Mouse (Mus musculus): ENCODE results near the gene 4930455H04Rik. TPM values are rescaled to one million over a fixed set of nuclear protein-coding genes. Genes with fewer than 3 reads are reported as not detected.

4930455H04Rik gene
- polyA plus RNA-seq (2012; rRNA removed): not detected in 2 replicates

DNA sequence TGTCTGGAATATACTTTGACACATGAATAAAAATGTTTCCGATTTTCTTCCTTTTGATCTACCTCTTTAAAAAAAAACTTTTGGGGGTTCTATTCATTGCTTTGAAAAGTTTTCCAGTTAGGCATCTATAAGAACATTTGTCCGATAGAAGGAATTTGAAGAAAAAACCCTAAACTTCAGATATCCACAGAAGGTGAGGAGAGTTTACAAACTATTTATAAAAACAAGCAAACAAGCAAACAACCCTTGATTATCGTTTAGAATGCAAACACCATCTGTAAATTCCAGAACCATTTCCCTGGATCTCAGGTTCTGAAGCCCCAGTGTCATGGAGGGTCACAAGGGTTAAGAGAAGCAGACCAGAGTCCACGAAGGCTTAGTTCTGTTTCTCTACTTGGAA lies at the start of gene 4930455H04Rik:
Gene 4930455H04Rik (plus strand): TSS at position 301 of the 400 bp plus-strand sequence.
- Histone ChIP-seq H3K4me1 (ENCODE audit: control insufficient read depth, insufficient read depth, low read length) (no peaks in the 10 kb centered on the region; the same call in 1 of the 2 replicates), H3K4me3 (ENCODE audit: insufficient read depth, low read length) (peak within 1 kb of the TSS; percentile 63), H3K27ac (ENCODE audit: insufficient read depth, low read length) (peak within 1 kb of the TSS; percentile 11)
- TF ChIP-seq POLR2A (IDR thresholded peaks at IDR 0.05; ENCODE audit: extremely low read depth, insufficient read depth, low read length) (no peak), CTCF (IDR thresholded peaks at IDR 0.05; ENCODE audit: extremely low read depth, insufficient read depth, low read length) (no peak)

DNA sequence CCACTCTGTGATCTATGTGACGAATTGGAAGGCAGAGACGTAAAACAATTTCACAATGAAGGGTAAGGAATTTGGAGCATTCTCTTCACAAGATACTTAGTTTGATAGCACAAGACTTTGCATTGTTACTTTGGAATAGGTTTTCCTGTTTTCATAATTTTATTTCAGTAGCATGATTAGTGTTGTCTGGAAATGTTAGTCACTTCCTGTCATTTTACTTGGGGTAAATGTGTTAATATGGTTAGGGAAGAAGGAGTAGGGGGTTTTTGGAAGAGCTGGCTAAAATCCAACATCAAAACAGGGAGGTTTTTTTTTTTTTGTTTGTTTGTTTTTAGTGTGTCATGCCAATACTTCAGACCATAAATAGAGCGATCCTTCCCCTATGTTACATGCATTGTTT lies 46.5 kb upstream of the 4930455H04Rik start:
- no peak overlapping the region for H3K27ac ChIP-seq (ENCODE audit: insufficient read depth, low read length)
- H3K4me1 ChIP-seq (ENCODE audit: control insufficient read depth, insufficient read depth, low read length): no peaks in the 10 kb centered on the region
- no peak overlapping the region for H3K4me3 ChIP-seq (ENCODE audit: insufficient read depth, low read length)
- TF ChIP-seq CTCF (IDR thresholded peaks at IDR 0.05; ENCODE audit: extremely low read depth, insufficient read depth, low read length) (no peak), POLR2A (IDR thresholded peaks at IDR 0.05; ENCODE audit: extremely low read depth, insufficient read depth, low read length) (no peak)

- TF ChIP-seq CTCF (IDR thresholded peaks at IDR 0.05; ENCODE audit: extremely low read depth, insufficient read depth, low read length): no peak
- TF ChIP-seq POLR2A (IDR thresholded peaks at IDR 0.05; ENCODE audit: extremely low read depth, insufficient read depth, low read length): no peak
- no peak overlapping the region for H3K4me3 ChIP-seq (ENCODE audit: insufficient read depth, low read length)
- no peaks in the 10 kb centered on the region for H3K4me1 ChIP-seq (ENCODE audit: control insufficient read depth, insufficient read depth, low read length)
- no peak overlapping the region for H3K27ac ChIP-seq (ENCODE audit: insufficient read depth, low read length)
Observed at GRCm38 (mm10) chr3:116923042-116923441, 45.0 kb upstream of the 4930455H04Rik start.

DNA sequence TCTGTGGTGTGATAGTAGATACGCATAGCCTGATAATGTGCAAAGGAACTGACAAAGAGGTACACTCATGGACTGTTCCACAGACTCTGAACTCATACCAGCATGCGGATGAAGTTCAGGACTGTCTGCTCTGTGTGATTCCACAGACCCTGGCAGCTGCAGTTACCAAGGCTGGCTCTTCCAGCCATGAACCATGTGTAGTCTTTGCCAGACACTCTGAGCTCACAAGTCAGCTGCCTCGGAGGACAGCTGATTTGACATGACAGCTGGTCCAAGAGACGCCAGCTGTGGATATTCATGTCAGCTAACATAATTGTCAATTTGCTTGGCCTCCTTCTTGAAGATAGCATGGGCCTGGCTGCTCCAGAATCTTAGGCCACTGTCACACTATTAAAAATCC lies 39.1 kb upstream of the 4930455H04Rik start:
- no peak for TF ChIP-seq CTCF (IDR thresholded peaks at IDR 0.05; ENCODE audit: extremely low read depth, insufficient read depth, low read length)
- TF ChIP-seq POLR2A (IDR thresholded peaks at IDR 0.05; ENCODE audit: extremely low read depth, insufficient read depth, low read length): no peak
- no peaks in the 10 kb centered on the region for H3K4me1 ChIP-seq (ENCODE audit: control insufficient read depth, insufficient read depth, low read length)
- no peak overlapping the region for H3K4me3 ChIP-seq (ENCODE audit: insufficient read depth, low read length)
- H3K27ac ChIP-seq (ENCODE audit: insufficient read depth, low read length): no peak overlapping the region

- TF ChIP-seq CTCF (IDR thresholded peaks at IDR 0.05; ENCODE audit: extremely low read depth, insufficient read depth, low read length) (no peak), POLR2A (IDR thresholded peaks at IDR 0.05; ENCODE audit: extremely low read depth, insufficient read depth, low read length) (no peak)
- Histone ChIP-seq H3K4me1 (ENCODE audit: control insufficient read depth, insufficient read depth, low read length) (no peaks in the 10 kb centered on the region), H3K27ac (ENCODE audit: insufficient read depth, low read length) (no peak overlapping the region), H3K4me3 (ENCODE audit: insufficient read depth, low read length) (no peak overlapping the region)
Observed at GRCm38 (mm10) chr3:116933158-116933557, 34.9 kb upstream of the 4930455H04Rik start.

DNA sequence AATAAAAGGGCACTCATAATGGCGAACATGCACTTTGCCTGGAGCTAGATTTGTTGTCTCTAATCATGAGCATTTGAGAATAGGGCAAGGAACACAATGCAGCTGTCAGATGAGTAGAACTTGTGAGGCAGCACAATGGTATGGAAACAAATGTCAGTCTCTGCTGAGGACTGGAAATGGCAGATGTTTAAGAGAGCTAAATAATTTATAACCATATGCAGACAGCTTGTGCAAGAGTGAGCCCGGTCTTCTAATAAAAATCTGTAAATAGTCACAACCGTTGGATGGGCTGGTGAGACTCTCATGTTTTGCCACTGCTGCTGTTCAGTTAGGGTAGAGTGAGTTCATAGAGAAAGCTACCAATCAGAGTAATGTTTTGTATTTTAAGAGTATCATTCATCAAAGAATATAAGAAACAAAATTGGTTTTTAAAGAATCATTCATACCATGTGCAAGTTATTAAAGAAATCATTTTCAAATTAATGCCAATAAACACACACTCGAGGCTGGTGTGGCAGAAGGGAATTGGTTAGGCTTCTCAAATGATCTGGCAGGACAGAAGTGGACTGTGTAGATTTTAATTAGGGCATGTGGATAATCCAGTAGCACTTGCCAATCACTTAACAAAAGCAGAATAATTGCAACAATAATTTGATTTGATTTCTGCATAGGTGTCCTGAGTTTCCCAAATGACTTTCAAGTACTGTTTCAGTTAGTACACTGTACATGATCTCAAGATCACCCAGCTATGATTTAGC lies 31.0 kb upstream of the 4930455H04Rik start:
- TF ChIP-seq POLR2A (IDR thresholded peaks at IDR 0.05; ENCODE audit: extremely low read depth, insufficient read depth, low read length) (no peak), CTCF (IDR thresholded peaks at IDR 0.05; ENCODE audit: extremely low read depth, insufficient read depth, low read length) (no peak)
- no peak overlapping the region for H3K27ac ChIP-seq (ENCODE audit: insufficient read depth, low read length)
- peaks cover 2% of the 10 kb centered on the region; the same call in 1 of the 2 replicates for H3K4me1 ChIP-seq (ENCODE audit: control insufficient read depth, insufficient read depth, low read length)
- no peak overlapping the region for H3K4me3 ChIP-seq (ENCODE audit: insufficient read depth, low read length)

- TF ChIP-seq POLR2A (IDR thresholded peaks at IDR 0.05; ENCODE audit: extremely low read depth, insufficient read depth, low read length) (no peak), CTCF (IDR thresholded peaks at IDR 0.05; ENCODE audit: extremely low read depth, insufficient read depth, low read length) (no peak)
- no peak overlapping the region for H3K4me3 ChIP-seq (ENCODE audit: insufficient read depth, low read length)
- peaks cover 2% of the 10 kb centered on the region; the same call in 1 of the 2 replicates for H3K4me1 ChIP-seq (ENCODE audit: control insufficient read depth, insufficient read depth, low read length)
- peak overlapping the region; percentile 42 for H3K27ac ChIP-seq (ENCODE audit: insufficient read depth, low read length)
Observed at GRCm38 (mm10) chr3:116940804-116941558, 27.1 kb upstream of the 4930455H04Rik start.

DNA sequence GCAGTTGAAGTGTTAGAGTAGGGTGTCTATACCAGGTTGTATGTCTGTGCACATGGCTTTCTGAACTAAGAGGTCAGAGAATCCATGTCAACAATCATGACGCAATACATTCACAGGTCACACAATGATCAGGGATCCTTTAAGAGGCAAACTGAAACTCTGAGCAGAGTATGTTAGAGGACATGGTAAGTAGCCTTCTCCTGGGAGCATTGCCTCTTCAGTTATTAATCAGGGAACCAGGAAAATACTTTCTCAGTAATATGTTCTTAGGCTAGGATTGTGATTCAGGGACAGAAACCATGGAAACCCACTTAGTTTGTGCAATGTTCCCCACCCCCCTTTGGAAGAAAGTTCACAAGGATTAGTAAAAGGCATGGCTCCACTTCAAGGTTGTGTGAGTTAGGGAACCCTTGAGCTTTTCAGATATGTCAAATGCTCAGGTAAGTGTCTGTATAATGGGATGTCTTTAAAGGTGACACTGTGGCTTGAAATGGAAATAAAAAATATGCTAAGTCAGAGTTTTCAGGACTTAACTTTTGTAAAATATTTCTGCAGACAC lies 26.4 kb upstream of the 4930455H04Rik start:
- no peak overlapping the region for H3K4me3 ChIP-seq (ENCODE audit: insufficient read depth, low read length)
- H3K4me1 ChIP-seq (ENCODE audit: control insufficient read depth, insufficient read depth, low read length): peaks cover 2% of the 10 kb centered on the region; the same call in 1 of the 2 replicates
- TF ChIP-seq CTCF (IDR thresholded peaks at IDR 0.05; ENCODE audit: extremely low read depth, insufficient read depth, low read length) (no peak), POLR2A (IDR thresholded peaks at IDR 0.05; ENCODE audit: extremely low read depth, insufficient read depth, low read length) (no peak)
- H3K27ac ChIP-seq (ENCODE audit: insufficient read depth, low read length): peak overlapping the region; percentile 42

GRCm38 (mm10) chr3:116942751-116943150 lies 25.3 kb upstream of the 4930455H04Rik start:
- H3K4me1 ChIP-seq (ENCODE audit: control insufficient read depth, insufficient read depth, low read length): peaks cover 2% of the 10 kb centered on the region; the same call in 1 of the 2 replicates
- H3K4me3 ChIP-seq (ENCODE audit: insufficient read depth, low read length): no peak overlapping the region
- no peak for TF ChIP-seq CTCF (IDR thresholded peaks at IDR 0.05; ENCODE audit: extremely low read depth, insufficient read depth, low read length)
- H3K27ac ChIP-seq (ENCODE audit: insufficient read depth, low read length): no peak overlapping the region; the same call in 1 of the 2 replicates

All from cortical plate, adult 2 months (tissue).